Mouse (Mus musculus) lung, postnatal 25 days (tissue): ENCODE data around the gene Gm49395.
A peak's percentile ranks its signal among the peaks of the same experiment; 100 is the strongest.

Experiments used
- DNase-seq: peaks from one replicate; pipeline ENCODE4 v3.0.0; 2022; ENCODE audit warnings: low spot score

Gm49395 gene

DNA sequence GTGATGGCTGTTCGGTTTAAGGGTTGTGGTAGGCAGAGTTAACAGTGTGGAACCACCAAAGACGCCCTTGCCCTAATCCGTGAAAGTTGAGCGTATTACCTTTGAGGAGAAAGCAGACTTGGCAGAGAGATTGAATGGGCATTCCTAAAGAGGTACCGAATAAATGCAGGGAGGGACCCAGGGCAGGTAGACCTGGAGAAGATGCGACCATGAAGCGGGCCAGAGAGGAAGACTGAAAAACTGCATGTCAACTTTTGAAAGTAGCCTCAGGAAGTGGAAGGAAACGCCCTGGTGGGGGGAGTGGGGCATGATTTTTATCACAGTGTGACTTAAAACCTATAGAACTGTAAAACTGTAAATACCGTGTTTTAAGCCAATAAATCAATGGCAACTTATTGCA is 2.3 kb downstream of the Gm49395 start:
- no peak for DNase-seq

DNA sequence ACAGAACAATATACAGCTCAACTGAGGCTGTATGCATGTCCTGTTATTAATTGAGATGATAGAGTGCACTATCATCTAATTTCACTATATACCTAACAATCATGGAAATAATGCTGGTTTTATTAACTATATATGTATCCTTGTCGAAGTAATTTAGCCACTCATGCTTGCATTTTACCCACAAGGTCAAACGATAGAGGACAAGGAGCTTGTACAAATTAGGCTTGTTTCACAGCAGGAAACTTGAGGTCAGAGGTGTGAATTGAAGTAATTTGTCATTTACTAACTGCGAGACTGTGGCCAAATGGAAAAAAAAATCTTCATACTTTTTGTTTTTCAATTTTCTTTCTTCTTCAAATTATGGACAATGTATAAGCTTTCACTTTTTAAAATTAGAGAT is 3.5 kb downstream of the Gm49395 start:
- DNase-seq = no peak

- no peak for DNase-seq
These were observed 4.8 kb downstream of the Gm49395 start for GRCm38 (mm10) chr13:115096965-115097364.

- DNase-seq = no peak
These were observed 5.5 kb downstream of the Gm49395 start for GRCm38 (mm10) chr13:115096216-115096615.

DNA sequence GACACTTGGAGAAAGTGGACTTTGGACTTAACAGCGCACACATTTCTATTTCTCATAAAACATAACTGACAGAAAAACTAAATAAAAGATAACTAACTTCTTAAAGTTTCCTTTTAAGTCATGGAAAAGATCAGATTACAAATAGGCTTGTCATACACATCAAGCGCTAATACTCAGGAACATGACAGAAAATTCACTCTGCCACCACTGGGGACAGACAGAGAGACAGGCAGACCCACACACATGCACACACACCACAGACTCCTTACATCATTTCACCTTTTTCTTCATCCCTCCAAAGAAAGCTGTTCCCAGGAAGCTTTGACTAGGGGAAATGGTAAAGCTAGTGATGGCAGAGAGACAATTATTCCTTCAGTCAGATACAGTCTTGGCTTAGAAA is 6.3 kb downstream of the Gm49395 start:
- no peak for DNase-seq

- DNase-seq = no peak
These were observed 10.2 kb downstream of the Gm49395 start for GRCm38 (mm10) chr13:115091511-115091910.

DNA sequence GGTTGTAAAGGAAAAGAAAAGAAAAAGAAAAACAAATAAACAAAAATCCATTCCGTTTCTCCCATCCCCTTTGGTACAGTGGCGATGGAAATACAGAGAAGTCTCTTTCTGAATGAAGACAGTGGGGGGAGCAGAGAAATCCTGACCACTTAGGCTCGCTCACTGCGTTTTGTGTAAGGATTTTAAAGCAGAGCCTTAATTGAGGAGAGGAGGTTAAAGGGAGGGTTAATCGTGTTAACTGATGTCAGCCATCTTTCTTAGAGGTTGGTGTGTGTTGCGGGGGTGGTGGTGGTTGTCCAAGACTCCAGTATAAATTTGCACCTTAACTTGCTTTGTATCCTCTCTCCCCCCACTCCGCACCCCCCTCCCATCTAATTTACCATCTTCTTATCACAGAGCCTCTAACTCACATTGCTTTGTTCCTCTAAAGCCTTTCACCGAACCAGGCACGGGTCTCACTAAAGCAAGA is 10.7 kb downstream of the Gm49395 start:
- no peak for DNase-seq

- peak; percentile 96 for DNase-seq
These were observed 11.4 kb downstream of the Gm49395 start, which contains the start of gene Pelo for GRCm38 (mm10) chr13:115090069-115090976. Pelo (minus strand) TSS chr13:115090186.

DNA sequence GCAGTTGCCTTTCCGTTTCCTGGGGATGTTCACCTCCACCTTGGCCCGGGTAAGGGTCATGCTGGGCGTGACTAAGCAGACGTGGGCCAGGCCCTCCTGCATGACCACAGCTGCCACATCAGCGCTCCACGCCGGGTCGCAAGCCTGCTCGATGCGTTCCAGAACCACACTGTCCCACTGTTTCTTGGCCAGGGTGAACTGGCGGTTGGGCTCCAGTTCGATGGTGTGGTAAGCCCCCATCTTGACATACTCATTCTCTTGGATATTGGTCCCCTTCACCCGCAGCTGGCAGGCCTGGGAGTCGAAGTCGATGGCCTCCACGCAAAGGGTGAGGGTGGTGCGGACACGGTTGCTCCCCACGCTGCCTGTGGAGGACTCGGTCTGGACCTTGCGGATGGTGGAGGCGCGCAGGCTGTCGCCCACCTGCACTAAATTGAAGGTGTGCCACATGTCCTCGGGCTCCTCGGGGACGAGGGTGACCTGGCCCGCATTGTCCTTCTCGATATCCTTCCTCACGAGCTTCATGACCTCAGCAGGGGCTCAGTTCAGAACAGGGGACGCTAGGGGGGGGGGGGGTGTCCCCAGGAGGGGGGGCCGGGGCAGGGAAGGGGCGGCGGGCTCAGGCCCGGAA is 12.2 kb downstream of the Gm49395 start:
- no peak for DNase-seq

- no peak for DNase-seq
These were observed 12.7 kb downstream of the Gm49395 start for GRCm38 (mm10) chr13:115089020-115089394.

- DNase-seq = no peak
These were observed 15.7 kb downstream of the Gm49395 start for GRCm38 (mm10) chr13:115085974-115086373.

GRCm38 (mm10) chr13:115082339-115082738 is 19.4 kb downstream of the Gm49395 start:
- DNase-seq = no peak

- DNase-seq = no peak
These were observed 21.6 kb downstream of the Gm49395 start for GRCm38 (mm10) chr13:115079996-115080585.

DNA sequence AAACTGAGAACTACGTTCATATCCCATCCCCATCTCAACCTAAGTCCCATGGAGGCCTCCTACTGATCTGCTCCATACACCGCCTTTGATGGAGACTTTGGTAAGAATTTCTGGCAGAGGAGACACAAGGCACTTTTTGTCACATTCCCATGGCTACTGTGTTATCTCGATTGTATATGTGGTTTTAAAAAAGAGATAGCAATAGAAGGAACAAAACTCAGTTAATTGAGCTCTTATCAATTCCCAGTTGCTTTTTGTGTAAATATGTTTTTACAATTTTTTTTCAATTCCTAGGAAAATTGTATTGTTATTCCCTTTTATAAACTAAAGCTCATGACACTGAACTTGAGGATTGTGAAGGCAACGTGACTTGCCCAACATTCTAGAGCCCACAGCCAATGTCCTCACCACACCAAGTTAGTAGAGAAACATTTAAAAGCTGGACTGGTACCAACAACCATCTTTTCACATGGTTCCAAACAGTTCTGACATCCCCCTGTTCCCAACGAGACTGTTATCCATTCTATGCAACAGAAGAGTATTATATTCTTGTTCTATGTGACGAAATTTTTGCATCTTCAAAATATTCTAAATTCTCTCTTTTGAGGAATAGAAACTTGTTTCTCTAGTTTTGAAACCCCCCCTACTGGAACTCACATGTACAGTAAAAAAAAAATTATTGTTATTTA is 22.6 kb downstream of the Gm49395 start:
- DNase-seq = no peak

DNA sequence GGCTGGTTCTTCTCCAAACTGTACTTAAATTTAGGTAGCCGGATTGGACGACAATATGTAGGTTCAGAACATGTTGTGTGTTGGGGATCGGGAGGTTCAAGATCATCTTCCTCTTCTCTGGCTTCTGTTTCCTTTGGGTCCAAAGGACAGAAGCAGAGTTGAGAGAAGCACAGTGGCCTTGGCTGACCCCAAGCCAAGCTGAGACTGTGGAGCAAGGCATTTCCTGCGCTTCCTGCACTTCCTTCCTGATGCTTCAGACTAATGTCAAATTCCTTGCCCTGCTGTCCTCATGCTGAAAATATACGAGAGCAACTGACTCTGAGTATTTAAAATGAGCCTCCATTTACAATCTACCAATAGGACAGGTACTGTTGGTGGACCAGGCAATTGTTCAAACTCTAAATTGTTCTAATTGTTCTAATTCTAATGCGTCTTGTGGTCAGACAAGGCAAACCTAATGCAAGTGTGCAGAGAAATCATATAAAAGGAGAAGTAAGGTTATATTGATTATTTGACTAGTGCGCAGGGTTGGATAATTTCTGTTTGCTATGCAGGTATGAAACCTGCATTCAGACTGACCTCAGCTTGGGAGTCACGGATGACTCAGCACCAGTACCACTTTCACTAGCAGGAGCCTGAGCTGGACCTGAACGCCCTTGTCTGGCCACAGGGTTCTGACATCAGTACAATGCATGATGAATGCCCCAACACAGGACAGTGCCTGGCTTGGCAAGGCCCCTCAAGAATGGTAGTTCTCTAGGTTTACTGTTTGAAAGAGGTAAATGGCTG is 24.2 kb downstream of the Gm49395 start:
- peak; percentile 47 for DNase-seq

GRCm38 (mm10) chr13:115072386-115072785 is 29.3 kb downstream of the Gm49395 start:
- DNase-seq = no peak

- peak; percentile 65 for DNase-seq
These were observed 30.3 kb downstream of the Gm49395 start for GRCm38 (mm10) chr13:115071431-115071830.

- no peak for DNase-seq
These were observed 33.8 kb downstream of the Gm49395 start for GRCm38 (mm10) chr13:115067968-115068330.

GRCm38 (mm10) chr13:115067324-115067967 is 34.3 kb downstream of the Gm49395 start:
- DNase-seq = no peak

DNA sequence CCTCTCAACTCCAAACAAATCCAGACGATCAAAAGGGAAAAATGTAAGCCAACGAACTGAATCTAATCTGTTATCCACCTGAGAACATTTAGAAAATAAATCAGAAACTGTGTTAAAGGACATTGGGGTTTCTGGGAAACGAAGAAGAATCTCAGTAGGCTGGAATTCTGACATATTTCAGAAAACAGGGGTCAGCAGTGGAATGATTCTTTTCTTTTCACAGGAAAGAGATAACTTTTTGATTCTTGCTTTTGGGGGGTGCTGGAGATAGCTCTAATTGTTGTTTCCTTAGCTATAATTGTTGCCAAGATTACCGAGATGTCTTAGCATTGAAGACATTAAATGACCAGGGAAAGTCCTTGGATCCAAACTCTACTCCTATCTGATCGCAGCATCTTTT is 44.2 kb downstream of the Gm49395 start:
- DNase-seq = no peak

DNA sequence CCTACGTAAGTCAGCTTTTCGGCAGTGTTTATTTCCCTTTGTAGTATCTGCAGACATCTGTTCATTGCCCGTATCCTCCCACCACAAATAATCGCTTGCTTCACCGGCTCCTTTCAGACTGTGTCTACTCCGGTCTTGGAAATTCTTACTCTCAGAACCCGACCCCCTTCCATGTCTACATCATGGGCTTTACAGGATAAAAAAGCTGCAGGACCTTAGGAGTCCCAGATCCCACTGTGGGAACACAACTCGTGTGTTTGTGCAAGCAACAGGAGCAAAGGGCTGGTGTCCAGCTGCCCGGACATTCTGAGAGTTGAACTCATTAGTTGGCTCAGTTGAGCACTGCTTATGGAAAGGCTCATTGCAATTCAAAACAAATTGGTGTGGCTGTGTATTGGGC is 46.9 kb downstream of the Gm49395 start:
- no peak for DNase-seq
